Mouse (Mus musculus) kidney, embryonic 16.5 days (tissue): Measurements from ENCODE around the gene Lyzl4. TPM values are rescaled to one million over a fixed set of nuclear protein-coding genes. Genes with fewer than 3 reads are reported as not detected.

Experiments
- ATAC-seq: fragments of 200-750 bp; cut with Nextera tagmentation; 2 replicates; pipeline ENCODE4 v1.8.0; 2017; ENCODE audit warnings: moderate TSS enrichment; ENCODE audit not compliant: low FRiP score, low TSS enrichment
- H3K27ac ChIP-seq: fragments of 300-500 bp; sonication (generic); 2 replicates; pipeline ENCODE4 v1.5.1; 2014; ENCODE audit warnings: low read length
- H3K27me3 ChIP-seq: fragments of 300-500 bp; sonication (generic); 2 replicates; pipeline ENCODE4 v1.6.1; 2014; ENCODE audit warnings: low read length, control low read depth, mixed read lengths; ENCODE audit not compliant: insufficient read depth
- H3K36me3 ChIP-seq: fragments of 300-500 bp; sonication (generic); 2 replicates; pipeline ENCODE4 v1.6.1; 2014; ENCODE audit warnings: low read length, control low read depth, mixed read lengths; ENCODE audit not compliant: insufficient read depth
- H3K4me1 ChIP-seq: fragments of 300-500 bp; sonication (generic); 2 replicates; pipeline ENCODE4 v1.6.1; 2014; ENCODE audit warnings: low read length, control low read depth, mixed read lengths; ENCODE audit not compliant: insufficient read depth
- H3K4me2 ChIP-seq: fragments of 300-500 bp; sonication (generic); replicated peaks from 2 replicates; pipeline ENCODE4 v1.6.1; 2014; ENCODE audit warnings: low read depth, low read length
- H3K4me3 ChIP-seq: fragments of 300-500 bp; sonication (generic); 2 replicates; pipeline ENCODE4 v1.5.1; 2014; ENCODE audit warnings: mild to moderate bottlenecking, low read length
- H3K9ac ChIP-seq: fragments of 300-500 bp; sonication (generic); replicated peaks from 2 replicates; pipeline ENCODE4 v1.6.1; 2014; ENCODE audit warnings: low read length
- H3K9me3 ChIP-seq: fragments of 300-500 bp; sonication (generic); 2 replicates; pipeline ENCODE4 v1.6.1; 2016; ENCODE audit warnings: low read length, control low read depth
- WGBS: fragments of 180-500 bp; shearing (Covaris S2); extraction: QIAGEN DNeasy Blood & Tissue Kit; methylation state at CpG from one replicate; pipeline ENCODE4 v1.1.7; 2014; 5-methylcytosine and 5-hydroxymethylcytosine counted together
- polyA plus RNA-seq: library from polyadenylated mRNA; unstranded; fragments of >200 nt; fragmentation: Nextera tagmentation; extraction: Ambion mirVana; gene quantifications from 2 replicates; pipeline ENCODE4 v1.2.1, GENCODE M21; 2015

Lyzl4 gene
- polyA plus RNA-seq, 1 experiment from 2014 or later, result 0.25 TPM

DNA sequence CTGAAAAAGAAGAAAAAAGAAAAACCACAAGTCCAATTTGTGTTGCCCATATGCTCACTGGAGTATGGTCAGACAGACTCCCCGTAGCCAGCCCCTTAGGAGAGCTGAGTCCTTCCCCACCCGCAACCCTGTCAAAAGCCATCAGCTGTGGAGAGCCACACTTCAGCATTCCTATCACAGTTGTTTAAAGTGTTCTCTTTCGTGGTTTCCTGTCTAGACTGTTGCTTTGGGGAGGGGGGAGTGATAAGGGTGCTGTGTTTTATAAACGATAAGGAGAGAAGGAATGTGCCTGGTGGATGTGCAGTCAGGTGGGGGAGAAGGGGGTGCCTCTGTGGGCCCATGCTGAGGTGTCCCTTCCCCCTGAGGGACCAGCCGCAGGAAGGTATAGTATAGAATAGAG is 28.7 kb downstream of the Lyzl4 start:
- Histone ChIP-seq H3K27ac (no peak overlapping the region), H3K36me3 (no peaks in the 10 kb centered on the region), H3K9ac (no peak overlapping the region), H3K9me3 (no peaks in the 10 kb centered on the region), H3K27me3 (no peaks in the 10 kb centered on the region), H3K4me3 (no peak overlapping the region), H3K4me2 (no peak overlapping the region), H3K4me1 (no peaks in the 10 kb centered on the region)
- 52% methylated on average over 5 of the region's 5 CpGs for WGBS
- no peak for ATAC-seq

DNA sequence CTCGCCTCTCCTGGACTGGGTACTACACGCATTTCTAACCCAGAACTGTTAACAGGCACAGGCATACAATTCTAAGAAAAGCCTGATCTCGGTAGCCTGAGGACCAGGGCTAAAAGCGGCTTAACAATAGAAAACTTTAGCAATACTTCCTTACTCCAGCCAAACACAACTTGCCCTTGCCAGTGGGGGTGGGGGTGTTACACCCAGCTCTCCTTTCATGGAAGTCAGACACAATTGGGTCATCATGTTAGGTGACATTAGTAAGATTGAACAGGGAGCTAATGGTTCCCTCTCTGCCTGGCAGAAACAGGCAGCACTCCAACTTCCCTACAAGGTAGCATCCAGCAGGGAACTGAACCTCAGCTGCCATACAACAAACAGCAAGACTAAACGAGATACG is 32.5 kb downstream of the Lyzl4 start:
- no peaks in the 10 kb centered on the region for H3K36me3 ChIP-seq
- 69% methylated on average over 6 of the region's 6 CpGs for WGBS
- H3K4me3 ChIP-seq, result no peak overlapping the region
- H3K4me2 ChIP-seq, result no peak overlapping the region
- H3K27ac ChIP-seq, result no peak overlapping the region
- H3K4me1 ChIP-seq, result no peaks in the 10 kb centered on the region
- H3K9ac ChIP-seq, result no peak overlapping the region
- H3K9me3 ChIP-seq, result no peaks in the 10 kb centered on the region
- ATAC-seq, result no peak
- no peaks in the 10 kb centered on the region for H3K27me3 ChIP-seq

DNA sequence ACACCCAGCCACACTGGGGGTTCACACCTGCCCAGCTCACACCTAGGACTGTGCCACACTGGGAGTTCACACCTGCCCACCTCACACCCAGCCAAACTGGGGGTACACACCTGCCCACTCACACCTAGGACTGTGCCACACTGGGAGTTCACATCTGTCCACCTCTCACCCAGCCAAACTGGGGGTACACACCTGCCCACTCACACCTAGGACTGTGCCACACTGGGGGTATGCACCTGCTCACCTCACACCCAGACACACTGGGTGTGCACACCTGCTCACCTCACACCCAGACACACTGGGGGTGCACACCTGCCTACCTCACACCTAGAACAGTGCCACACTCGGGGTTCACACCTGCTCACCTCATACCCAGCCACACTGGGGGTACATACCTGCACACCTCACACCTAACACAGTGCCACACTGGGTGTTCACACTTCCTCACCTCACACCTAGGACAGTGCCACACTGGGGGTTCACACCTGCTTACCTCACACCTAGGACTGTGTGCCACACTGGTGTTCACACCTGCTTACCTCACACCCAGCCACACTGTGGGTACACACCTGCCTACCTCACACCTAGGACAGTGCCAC is 35.3 kb downstream of the Lyzl4 start:
- Histone ChIP-seq H3K9me3 (no peaks in the 10 kb centered on the region), H3K9ac (no peak overlapping the region), H3K4me2 (no peak overlapping the region), H3K27me3 (no peaks in the 10 kb centered on the region), H3K27ac (no peak overlapping the region), H3K4me3 (no peak overlapping the region), H3K36me3 (no peaks in the 10 kb centered on the region), H3K4me1 (no peaks in the 10 kb centered on the region)
- peak; percentile 16; the same call in 1 of the 2 replicates for ATAC-seq
- WGBS, result 69% methylated on average over 1 of the region's 1 CpGs

DNA sequence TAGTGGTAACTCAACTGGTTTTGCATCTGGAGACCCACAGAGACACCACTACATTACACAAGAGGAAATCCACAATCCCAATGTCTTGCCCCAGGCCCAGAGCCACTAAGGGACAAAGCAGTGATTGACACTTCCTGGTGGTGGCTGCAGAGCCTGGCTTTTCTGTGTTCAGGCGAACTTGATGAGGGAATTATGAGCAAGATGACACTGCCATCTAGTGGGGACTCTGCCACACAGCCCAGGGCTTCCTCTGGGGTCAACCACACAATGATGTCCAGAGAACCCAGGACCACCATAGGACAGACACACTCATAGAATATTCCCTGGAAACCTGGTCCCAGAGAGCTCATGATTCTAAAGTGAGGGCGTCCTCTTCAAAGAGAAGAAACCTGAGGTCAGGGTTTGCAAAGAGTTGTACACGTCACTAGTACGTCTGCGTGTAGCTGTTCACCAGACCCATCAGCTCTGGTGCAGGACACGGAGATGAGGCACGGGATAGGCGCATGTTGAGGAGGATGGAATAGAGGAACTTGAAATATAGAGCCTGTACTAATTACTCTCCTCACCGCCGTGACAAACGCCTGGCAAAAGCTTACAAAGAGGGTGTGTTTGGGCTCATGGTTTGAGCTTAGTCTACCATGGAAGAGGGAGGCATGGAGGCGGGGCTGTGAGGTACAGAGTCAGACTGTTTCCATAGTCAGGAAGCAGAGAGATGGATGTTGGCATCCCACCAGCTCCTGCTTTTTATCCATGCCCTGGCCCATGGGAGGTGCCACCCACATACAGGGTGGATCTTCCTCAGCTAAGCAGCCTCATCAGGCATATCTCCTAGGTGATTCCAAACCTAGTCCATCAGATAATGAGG is 36.2 kb downstream of the Lyzl4 start:
- peak; percentile 62; the same call in 1 of the 2 replicates for ATAC-seq

DNA sequence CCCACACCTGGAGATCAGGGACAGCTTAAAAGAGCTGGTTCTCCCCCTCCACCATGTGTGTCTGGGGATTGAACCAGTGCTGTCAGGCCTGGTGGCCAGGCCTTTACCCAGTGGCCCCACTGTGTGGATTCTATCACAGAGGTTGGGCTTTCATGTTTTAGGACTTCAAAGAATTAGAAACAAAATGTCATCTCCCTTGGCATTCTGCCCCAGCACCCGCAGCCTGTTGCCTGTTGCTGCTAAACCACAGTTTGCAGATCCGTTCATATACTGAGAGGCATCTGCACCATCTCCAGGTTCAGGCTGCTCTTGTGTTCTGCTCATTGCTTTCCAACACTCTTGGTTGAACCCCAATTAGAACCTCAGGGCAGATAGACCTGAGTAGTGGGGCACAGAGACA is 39.5 kb downstream of the Lyzl4 start:
- H3K4me3 ChIP-seq, result no peak overlapping the region
- WGBS, result 61% methylated on average over 2 of the region's 2 CpGs

More for the DNA sequence above, 36.2 kb downstream of the Lyzl4 start:
- no peaks in the 10 kb centered on the region for H3K27me3 ChIP-seq
- H3K4me3 ChIP-seq, result no peak overlapping the region
- H3K9me3 ChIP-seq, result no peaks in the 10 kb centered on the region
- peaks cover 6% of the 10 kb centered on the region; the same call in 1 of the 2 replicates for H3K4me1 ChIP-seq
- no peak overlapping the region for H3K9ac ChIP-seq
- no peaks in the 10 kb centered on the region for H3K36me3 ChIP-seq
- 57% methylated on average over 12 of the region's 12 CpGs for WGBS
- H3K27ac ChIP-seq, result no peak overlapping the region
- no peak overlapping the region for H3K4me2 ChIP-seq

DNA sequence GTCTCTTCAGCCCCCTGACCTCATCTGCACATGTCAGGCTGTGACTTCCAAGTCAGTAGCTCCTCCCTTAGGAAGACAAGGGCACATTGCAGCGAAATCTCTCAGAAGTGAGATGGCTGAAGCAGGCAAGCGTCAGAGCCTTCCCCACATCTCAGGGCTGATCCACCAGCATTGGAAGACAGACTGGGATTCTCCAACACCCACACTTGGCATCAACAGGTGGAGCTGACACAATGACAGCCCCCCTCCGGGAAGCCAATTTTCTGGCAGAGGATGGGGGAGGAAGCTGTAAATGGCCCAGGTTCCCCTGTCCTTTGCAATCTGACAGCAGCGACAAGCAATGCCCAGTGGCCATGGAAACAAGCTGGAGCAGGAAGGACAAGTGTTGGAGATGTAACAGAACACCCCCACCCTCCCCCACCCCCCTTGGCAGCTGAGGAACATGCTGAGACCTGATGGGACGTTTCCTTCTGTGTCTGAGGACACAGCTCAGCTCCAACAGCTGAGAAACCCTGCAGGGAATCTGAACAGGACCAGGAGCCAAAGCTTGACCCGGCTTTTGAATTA is 41.0 kb downstream of the Lyzl4 start:
- Histone ChIP-seq H3K9me3 (no peaks in the 10 kb centered on the region), H3K4me3 (no peak overlapping the region), H3K36me3 (no peaks in the 10 kb centered on the region), H3K27ac (no peak overlapping the region), H3K27me3 (no peaks in the 10 kb centered on the region), H3K4me1 (peaks cover 10% of the 10 kb centered on the region; the same call in 1 of the 2 replicates), H3K9ac (no peak overlapping the region), H3K4me2 (no peak overlapping the region)
- ATAC-seq, result no peak
- WGBS, result 24% methylated on average over 6 of the region's 6 CpGs

More for the DNA sequence above, 39.5 kb downstream of the Lyzl4 start:
- Histone ChIP-seq H3K27me3 (no peaks in the 10 kb centered on the region), H3K9ac (no peak overlapping the region), H3K4me1 (peaks cover 10% of the 10 kb centered on the region; the same call in 1 of the 2 replicates), H3K27ac (no peak overlapping the region), H3K9me3 (no peaks in the 10 kb centered on the region), H3K36me3 (no peaks in the 10 kb centered on the region), H3K4me2 (no peak overlapping the region)
- no peak for ATAC-seq

DNA sequence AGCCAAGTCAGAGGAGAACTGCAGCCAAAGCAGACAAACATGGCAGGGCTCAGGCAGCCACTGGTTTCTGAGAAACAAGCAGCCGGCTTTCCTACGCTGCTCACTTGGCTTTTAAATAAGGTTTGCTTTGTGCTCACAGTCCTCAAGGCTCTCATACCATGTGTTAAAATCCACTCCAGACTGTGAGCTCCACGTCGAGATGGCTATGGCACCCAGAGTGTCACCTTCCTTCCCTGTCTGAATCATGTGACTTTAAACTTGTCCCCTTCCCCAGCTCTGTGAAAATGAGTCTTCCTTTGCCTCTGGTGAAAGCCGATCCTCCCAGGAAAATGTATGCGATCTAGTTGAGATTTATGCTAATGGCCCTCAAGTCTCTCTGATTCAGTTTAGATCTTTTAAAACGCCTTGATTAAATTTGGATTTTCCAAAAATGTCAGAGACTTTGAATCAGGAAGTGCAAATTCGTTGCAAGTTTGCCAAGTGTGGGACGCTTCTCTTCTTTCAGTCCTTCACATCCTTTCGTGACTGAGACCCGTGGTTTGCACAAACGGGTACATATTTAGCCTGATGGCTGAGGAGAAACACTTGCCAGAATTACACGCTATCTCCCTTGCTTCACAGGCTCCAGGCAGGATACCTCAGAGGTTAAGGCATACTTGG is 41.6 kb downstream of the Lyzl4 start:
- no peaks in the 10 kb centered on the region for H3K27me3 ChIP-seq
- no peak for ATAC-seq
- H3K9me3 ChIP-seq, result no peaks in the 10 kb centered on the region
- no peaks in the 10 kb centered on the region for H3K36me3 ChIP-seq
- no peak overlapping the region for H3K4me3 ChIP-seq
- H3K4me1 ChIP-seq, result peaks cover 10% of the 10 kb centered on the region; the same call in 1 of the 2 replicates
- WGBS, result 35% methylated on average over 13 of the region's 13 CpGs
- no peak overlapping the region for H3K27ac ChIP-seq
- no peak overlapping the region for H3K9ac ChIP-seq
- no peak overlapping the region for H3K4me2 ChIP-seq

DNA sequence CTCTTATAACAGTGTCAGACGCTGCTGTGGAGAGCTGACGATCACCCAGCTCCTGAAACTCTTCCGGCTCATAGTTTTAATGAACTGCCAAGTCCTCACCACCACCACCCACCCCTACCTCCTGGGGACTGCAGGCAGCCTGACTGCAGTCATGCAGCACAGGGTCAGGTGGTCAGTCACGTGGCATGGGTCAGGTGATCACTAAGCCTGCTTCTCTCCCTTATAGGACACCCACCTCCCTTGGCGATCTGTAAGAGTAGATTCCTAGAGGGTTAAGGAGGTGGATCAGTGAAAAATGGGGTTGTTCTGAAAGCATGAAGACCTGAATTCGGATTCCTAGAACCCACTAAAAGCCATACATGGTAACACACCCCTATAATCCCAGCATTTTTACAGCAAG is 42.3 kb downstream of the Lyzl4 start:
- no peaks in the 10 kb centered on the region for H3K36me3 ChIP-seq
- H3K4me2 ChIP-seq, result no peak overlapping the region
- 72% methylated on average over 6 of the region's 6 CpGs for WGBS
- no peaks in the 10 kb centered on the region for H3K27me3 ChIP-seq
- peak; percentile 64 for ATAC-seq
- H3K4me3 ChIP-seq, result no peak overlapping the region
- no peaks in the 10 kb centered on the region for H3K9me3 ChIP-seq
- H3K27ac ChIP-seq, result no peak overlapping the region
- peaks cover 10% of the 10 kb centered on the region; the same call in 1 of the 2 replicates for H3K4me1 ChIP-seq
- H3K9ac ChIP-seq, result no peak overlapping the region

DNA sequence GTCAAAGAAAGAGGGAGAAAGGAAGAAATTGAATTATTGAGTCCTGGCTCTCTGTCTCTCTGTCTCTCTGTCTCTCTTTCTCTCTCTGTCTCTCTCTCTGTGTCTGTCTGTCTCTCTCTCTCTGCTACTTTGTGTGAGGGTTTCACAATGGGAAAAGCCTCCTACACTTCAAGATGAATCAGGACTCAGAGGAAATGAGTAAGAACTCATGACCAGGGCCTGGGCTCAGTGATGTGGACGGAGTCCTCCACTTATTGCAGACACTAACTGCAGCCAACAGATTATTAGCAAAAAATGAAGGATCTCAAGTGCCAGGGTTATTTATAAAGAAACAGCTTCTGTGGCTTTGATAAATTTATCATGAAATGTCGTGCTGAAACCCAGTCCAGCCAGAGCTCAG is 43.8 kb downstream of the Lyzl4 start:
- Histone ChIP-seq H3K27me3 (no peaks in the 10 kb centered on the region), H3K4me2 (no peak overlapping the region), H3K36me3 (no peaks in the 10 kb centered on the region), H3K9me3 (no peaks in the 10 kb centered on the region), H3K9ac (no peak overlapping the region), H3K4me3 (no peak overlapping the region), H3K4me1 (peaks cover 10% of the 10 kb centered on the region; the same call in 1 of the 2 replicates), H3K27ac (no peak overlapping the region)
- no peak for ATAC-seq
- WGBS, result 80% methylated on average over 2 of the region's 2 CpGs
